Mouse (Mus musculus) adrenal gland, postnatal 36 days (tissue): ENCODE results near the gene Vipr1. TPM values are rescaled to one million over a fixed set of nuclear protein-coding genes. Genes with fewer than 3 reads are reported as not detected.
A peak's percentile ranks its signal among the peaks of the same experiment; 100 is the strongest.

Experiments
- DNase-seq, 2 experiments: peaks; one replicate each; pipeline ENCODE4 v3.0.0; 2021; ENCODE audit warnings: mixed read lengths in 1 of 2
- total RNA-seq, 2 experiments: library from RNA; stranded (reverse); gene quantifications; 2 replicates each; pipeline ENCODE4 v1.2.3; 2021

Vipr1 gene
- total RNA-seq, 2 experiments from 2014 or later = 0.26 to 0.40 TPM

DNA sequence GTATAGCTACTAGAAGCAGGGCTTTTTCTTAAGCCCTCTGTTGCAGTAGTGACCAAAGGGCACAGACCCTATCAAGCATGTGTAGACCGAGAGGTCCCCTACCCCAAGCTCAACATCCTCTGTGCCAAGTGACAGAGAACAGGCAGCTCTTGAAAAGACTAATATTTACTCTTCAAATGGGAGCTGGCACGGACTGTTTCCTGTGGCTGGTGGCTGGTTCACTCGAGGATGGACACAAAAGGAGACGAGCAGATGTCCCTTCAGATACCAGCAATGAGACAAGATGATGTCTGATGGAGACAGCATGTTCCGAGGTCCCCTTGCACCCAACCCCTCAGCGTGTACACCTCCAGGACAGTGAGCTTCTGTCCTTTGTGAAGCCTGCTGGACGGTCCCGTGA lies 35.0 kb downstream of the Vipr1 start:
- no peak for DNase-seq

DNA sequence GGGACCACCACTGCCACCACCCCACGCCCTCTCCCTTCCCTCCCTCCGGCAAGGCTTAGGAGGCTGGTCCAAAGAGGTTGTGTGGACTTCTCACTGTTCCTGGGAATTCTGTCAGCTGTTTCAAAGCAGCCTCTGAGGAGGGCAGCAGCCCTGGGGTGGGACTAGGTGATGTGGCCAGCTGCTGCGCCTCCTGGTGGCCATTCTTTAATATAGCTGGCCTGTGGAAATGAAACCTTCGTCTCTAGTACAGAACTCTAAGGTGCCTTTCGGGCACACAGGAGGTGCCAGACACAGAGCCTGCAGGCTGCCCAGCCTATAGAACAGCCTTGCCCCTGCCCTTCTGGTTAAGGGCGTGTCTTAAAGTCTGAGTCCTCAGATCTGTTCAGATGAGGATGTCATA lies 37.0 kb downstream of the Vipr1 start:
- DNase-seq = peak; percentile 41 to 47

DNA sequence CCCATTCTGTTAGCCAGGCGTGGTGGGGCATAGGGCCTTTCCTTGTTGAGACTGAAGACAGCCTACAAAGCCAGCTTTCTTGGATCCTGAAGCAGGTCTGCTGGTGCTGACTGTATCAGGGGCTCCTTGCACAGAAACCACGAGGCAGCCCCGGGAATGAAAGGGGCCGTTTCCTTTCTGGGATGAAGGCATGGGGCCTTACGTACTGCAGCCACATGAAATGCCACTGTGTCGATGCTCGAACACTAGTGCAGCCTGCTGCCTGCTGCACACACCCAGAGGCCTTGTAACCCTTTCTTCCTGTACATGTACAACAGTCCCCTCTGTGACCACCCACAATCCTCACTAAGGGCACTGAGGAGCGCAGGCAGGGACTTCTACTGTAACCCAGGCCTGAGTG lies 38.7 kb downstream of the Vipr1 start:
- no peak for DNase-seq

DNA sequence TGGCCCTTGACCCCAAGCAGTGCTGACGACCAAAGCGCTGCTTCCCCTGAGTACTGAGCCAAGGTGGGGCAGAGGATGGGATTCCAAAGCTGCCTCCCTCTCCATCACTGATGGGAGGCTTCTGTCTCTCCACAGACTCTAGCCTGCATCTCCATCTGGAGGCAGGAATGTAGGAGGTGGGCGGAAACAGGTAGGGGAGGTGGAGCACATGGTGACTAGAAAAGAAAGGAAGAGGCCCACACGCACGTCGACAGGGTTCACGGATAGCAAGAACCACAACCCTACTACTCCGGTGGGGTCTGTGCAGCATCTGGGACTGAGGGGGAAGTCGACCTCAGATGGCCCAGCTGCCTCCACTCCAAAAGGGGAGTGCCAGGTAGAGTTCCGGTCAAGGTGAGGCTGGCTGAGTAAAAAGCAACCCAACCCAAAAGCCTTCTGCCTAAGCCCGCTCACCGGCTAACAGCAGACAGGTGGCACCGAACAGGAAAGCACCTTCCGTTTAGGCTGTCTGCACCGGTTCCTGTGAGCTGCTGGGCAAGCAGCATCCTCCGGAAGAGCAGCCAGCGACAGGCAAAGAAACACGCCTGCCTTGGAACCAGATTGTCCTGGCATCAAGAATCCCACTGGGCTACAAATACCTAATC lies 39.6 kb downstream of the Vipr1 start:
- DNase-seq = no peak

DNA sequence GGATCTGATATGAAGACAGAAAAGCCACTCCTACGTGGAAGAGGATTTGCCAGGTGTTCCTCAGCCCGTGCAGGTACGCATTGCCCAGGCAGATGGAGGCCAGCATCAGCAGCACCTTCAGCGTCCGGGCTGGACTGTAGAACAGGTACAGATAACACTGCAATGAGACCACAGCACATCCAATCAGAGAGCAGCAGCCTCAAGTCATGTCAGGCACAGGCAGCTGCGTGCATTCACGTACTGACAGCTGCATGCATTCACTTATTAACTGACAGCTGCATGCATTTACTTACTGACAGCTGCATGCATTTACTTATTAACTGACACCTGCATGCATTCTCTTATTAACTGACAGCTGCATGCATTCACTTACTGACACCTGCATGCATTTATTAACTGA lies 42.2 kb downstream of the Vipr1 start:
- no peak for DNase-seq

DNA sequence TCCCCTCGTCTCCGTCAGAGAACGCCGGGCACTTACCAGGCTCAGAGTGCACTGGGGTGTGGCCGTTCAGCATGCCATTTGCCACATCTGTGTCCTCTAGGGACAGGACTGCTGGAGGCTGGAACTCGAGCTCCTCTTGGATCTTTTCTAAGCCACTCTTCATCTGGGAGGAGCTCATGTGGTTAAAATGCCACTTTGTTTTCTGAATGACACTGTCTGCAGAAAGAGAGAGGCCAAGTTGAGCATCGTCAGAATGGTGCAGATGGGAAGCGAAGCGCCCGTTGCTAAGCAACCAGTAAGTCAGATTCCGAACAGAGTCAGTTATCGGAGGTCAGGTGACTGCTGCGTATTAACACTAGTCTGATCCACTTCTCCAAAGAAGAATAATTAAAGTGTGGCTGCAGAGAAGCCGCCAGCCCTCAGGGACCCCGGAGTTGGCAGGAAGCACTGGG lies 47.7 kb downstream of the Vipr1 start:
- no peak for DNase-seq

DNA sequence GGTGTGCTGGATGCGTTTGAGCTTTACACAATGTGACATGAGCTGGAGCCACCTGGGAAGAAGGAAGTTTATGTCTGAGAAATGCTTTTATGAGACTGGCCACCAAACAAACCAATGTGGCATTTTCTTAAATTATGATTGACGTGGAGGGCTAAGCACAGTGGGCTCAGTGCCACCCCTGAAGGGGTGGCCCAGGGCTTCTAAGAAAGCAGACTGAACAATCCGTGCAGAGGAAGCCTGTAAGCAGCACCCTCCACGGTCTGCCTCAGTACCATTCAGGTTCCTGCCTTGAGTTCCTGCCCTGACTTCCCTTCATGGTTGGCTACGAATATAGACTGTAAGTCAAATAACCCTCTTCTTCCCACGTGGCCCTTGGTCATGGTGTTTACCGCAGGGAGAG lies 48.2 kb downstream of the Vipr1 start:
- DNase-seq = no peak

DNA sequence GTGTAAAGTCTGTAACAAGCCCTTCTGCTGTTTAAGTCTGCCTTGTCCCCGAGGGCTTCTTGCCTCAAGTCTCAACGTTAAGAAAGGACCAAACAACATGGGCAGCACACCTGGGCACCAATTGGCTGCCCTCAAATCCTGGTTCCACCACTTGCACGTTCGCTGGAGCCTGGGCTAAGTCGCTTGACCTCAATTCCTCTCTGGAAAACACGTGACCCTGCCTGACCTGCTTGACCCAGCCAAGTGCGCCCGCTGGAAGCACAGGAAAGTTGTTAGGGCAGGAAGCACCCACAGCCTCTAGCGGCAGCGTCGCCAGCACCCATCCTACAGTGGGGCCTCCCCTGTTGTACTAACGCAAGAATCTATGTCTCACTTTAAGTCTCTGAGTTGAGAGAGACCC lies 52.2 kb downstream of the Vipr1 start:
- DNase-seq = no peak

DNA sequence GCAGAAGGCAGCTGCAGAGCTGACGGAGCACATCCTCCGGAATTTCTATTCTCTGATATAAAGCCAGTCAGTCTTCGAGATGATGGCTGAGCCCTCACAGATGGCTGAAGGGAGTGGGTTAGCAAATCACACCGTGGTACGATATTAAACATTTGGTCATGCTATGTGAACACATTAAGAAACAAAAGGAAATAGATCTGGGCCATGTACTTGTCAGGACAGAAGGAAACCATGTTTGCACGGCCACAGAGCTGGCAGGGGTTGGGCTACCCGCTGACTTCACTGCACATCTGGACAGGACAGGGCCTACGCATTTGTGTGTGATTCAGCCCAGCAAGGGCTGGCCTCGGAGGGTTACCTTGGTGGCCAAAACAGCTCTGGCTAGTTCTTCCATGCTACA lies 54.1 kb downstream of the Vipr1 start:
- DNase-seq = no peak

DNA sequence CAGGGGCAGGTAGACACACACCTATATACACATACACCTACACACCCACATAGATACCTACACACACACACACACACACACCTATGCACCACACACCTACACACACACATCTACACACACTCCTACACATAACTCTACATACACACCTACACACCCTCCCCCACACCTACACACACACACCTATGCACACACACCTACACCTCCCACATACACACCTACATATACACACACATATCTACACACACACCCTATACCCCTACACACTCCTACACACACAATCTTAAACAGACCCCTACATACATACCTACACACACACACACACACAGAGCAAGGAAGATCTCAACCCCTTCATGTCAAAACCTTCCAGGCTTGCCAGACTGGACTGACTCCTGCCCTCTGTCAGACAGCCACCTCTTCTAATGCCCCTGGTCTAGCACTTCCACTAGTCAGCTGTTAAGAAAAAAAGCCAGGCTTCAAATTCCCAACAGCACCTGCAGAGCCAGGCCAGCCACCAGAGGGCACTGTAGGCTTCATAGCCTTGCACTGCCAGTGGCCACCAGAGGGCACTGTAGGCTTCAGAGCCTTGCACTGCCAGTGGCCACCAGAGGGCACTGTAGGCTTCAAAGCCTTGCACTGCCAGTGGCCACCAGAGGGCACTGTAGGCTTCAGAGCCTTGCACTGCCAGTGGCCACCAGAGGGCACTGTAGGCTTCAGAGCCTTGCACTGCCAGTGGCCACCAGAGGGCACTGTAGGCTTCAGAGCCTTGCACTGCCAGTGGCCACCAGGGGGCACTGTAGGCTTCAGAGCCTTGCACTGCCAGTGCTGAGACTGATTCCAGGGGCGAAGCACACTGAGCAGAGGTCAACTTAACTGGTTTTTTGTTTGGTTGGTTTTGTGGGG lies 54.9 kb downstream of the Vipr1 start:
- DNase-seq = peak; percentile 59 to 73

DNA sequence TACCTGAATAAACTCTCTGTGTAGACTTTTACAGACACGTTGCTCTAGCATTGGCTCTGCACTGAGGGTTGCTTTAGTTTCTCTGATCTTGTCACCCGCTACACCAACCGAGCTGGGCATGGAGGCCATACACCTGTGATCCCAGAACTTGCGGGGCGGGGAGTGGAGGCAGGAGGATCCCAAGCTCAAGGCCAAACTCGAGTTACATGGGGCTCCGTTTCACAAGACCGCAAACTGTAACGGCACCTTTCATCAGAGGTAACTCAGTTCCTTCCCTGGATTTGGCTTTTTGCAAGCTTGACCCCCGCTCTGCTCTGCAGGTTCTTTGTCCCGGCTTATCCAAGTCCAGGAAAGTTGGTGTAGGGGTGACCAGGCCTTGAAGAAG lies 61.7 kb downstream of the Vipr1 start:
- DNase-seq = no peak

DNA sequence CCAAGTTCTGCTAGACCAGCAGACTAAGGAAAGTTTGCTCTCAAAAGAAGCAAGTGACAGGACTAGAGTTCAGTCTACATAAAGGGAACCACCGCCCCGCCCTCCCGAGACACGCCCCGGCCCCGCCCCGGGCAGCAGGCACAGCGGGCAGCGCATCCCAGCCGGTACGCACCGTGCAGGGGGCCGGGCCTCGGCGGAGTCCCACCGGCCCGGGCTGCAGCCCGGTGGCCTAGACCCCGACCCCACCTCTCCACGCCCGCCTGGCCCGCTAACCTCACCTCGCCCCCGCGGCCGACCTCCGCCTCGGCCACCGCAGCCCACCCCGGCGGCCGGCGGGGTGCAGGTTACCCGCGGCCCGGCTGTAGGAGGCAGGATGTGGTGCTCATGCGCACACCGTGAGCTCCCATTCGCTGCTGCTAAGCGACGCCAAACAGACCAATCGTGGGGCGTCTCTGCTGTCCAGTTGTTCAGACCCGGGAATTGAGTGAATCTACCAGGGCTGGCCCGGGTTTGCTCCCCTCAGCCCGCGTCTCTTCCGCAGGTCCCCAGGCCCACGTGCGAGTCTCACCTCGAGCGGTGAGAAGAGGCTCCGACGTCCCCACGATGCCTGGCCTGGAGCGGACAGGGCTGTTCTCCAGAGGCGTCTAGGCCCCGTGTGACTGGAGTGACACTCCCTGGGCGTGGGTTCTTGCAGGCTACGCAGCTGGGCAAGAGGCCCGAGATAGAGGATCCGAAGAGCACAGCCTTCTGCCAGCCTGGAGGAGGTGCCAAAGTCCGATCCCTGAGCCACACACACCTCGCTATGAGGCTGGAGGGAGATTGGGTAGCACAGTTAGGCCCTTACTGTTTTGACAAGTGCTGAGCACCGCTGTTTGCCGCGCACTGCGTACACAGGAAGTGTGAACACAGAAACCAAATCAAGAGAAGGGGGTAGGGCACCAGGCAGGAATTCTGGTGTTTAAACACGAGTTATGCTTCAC lies 62.4 kb downstream of the Vipr1 start, which contains the start of gene Sec22c:
TSS of gene Sec22c (minus strand) at position 845 of the 980 bp plus-strand sequence.
- DNase-seq = peak; percentile 94 to 97

DNA sequence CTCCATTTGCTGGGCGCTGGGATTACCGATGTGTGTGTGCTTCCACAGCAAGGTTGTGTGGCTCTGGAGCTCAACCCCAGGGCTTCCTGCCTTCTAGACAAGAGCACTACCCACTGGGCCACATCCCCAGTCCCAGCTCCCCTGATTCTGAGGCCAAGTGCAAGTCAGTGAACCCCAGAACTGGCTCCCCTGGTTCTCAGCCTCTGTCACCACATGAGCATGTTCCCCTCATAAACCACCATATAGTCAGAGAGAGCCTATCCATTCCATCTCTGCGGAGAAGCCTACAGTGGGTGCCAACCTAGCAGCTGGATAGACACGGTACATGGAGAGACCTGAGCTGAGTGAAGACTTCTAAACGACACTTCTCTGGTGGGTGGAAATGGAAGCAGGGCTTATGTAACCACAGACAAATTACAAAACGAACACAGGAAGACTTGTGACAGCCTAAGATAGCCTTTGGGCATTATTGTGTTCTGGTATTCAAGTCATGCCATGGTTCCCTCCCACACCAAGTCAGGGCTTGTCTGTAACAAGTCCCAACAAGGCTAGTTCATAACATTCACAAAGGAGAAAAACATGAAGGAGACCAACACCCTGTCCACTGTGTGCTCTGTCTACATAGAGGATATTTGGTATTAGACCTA lies 63.6 kb downstream of the Vipr1 start:
- no peak for DNase-seq

DNA sequence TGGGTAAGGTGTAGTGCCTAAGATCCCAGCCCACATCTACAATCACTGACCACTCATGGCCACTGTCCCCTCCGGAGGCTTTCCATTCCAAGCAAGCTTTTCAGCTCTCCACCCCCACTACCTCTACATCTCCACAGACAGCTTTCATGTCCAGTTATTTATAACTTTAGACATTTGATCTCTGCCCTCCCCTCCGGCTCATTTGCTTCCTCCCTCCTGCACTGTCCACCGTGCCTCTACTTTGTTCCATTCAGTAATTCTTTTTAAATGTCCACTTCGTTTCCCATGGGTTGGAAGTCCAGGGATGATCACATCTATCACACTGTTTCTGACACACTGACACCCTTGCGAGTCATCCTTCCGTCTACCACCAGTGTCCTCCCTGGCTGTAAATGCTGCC lies 65.3 kb downstream of the Vipr1 start:
- no peak for DNase-seq

DNA sequence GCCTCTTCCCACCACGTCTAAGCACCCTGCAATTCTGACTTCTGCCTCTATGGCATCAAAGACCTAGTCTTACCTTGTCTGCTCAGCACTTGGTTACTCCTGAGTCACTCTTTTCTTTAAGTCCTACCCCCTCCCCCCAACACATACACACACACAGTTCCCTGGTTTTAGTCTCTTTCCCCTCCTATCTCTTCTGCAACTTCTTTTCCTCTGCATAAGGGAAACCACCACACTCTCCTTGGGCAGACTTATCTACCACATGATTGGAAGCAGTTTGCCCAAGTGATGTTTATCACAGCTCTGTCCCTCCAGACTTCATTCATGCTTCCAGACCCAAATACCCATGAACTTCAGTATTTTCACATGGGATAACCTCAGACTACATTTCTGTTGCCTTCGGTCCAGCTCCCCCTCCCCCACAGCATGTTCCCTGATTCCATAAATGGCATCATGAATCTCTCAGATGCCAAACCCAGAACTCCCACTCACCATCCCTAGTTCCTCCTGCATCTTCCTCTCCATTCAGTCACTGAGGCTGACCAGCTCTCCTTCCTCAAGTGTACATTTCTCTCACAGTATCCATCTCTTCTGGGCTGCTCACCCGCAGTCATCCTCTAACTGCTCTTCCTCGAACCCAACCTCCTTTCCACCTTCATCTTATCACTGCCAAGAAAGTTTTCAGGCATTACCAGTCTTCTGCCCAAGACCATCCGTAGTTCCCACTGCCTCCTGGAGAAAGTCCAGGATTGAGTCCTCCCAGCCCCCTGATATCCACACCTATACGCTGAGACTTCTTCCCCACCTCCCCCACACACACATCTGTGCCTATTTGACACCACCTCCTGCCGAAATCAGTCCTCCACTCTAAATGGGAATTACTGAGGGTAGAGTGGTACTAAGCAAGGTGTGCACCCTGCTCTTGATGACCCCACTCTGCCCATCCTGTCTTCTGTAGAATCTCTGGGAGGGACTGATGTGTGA lies 66.3 kb downstream of the Vipr1 start:
- DNase-seq = no peak

DNA sequence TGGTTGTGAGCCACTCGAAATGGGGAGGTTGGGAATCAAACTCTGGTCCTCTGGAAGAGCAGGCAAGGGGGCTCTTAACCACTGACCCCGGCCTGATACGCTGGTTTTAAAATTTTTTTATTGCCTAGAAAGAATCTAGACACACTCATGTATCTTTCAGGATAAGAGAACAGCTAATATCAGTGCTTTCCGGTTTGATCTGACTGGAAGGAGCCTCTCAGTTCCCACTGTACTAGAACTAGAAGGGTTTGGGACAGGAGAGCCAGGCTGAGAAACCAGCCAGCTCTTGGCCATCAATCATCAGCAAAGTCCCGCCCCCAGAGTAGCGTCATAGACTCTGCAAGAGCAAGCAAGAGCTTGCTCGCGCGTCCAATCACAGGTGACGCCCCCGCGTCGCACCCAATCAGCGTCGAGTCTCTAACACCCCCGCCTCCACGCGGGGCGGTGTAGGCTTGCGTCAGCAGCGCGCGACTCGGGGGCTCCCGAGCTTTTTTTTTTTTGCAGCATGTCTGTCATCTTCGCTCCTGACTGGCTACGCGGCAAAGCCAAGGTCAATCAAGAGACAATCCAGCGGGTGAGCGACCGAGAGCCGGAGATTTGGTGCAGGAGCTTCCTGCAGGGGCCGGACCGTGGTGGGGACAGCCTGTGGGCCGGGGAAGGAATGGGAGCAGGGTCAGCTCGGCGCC lies 67.5 kb downstream of the Vipr1 start, which contains the start of gene Ss18l2:
TSS of gene Ss18l2 (plus strand) at position 432 of the 686 bp plus-strand sequence.
- peak; percentile 98 for DNase-seq

DNA sequence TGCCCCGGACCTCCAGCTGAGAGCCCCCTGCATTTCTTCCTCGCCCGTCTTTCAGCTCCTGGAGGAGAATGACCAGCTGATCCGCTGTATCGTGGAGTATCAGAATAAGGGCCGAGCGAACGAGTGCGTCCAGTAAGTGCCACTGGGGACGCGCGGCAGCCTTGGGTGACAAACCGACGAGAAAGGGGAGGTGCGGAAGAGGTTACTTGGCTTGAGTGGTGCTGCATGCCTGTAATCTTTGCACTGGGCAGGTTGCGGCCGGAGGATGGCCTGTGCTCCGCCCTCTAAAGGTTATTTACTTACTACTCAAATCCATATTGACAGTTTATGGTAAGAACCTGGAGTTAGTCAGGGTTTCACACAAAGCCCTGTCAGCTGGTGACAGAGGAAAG lies 68.1 kb downstream of the Vipr1 start:
- DNase-seq = peak in 1 of 2 experiments; percentile 65

DNA sequence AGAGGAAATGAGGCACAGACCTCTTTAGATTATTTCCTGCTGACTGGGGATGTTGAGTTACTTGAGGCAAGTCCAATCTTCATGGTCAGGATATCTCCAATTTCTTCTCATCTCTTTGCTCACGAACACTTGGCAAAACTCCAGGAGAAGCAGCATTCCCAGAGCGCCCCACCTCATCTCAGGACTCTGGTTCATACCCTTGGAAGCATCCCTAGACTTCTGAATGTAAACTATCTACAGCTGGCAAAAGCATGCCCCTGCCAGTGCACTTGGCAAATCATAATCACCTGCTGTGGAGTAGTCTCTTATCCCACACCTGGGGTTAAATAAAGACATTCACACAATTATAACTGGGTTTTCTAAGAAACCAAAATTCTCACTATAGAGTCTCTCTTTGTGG lies 74.5 kb downstream of the Vipr1 start:
- DNase-seq = no peak

DNA sequence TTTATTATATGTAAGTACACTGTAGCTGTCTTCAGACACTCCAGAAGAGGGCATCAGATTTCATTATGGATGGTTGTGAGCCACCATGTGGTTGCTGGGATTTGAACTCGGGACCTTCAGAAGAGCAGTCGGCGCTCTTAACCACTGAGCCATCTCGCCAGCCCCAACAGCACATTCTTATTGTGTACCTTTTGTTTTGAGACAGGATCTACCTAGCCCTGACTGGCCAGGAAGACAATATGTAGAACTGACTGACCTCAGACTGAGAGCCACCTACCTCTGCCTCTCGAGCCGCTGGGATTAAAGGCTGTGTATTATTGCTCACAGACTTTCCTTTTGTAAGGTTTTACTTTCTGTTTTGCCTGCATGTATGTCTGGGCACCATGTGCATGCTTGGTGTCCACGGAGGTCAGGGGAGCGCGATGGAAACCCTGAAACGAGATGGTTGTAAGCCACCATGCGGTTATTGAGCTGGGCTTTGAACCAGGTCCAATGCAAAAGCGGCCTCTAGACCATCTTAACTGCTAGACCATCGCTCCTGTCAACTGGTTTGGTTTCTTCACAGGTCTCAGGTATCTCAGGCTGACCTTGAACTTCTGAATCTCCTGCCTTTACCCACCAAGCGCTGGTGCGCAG lies 75.7 kb downstream of the Vipr1 start:
- peak in 1 of 2 experiments; percentile 23 for DNase-seq
